Mouse (Mus musculus) neural tube, embryonic 10.5 days (tissue): ENCODE measurements at regions not wholly inside any gene's neighbourhood (a gene's known extent, or its start where the extent isn't known, plus 50 kb on each side); places are given as distances from the start of the nearest gene placed in this dataset.

Source experiments
- DNase-seq: peaks from one replicate; pipeline ENCODE4 v3.0.0-alpha.2; 2017; ENCODE audit warnings: low spot score; ENCODE audit errors: extremely low spot score

DNA sequence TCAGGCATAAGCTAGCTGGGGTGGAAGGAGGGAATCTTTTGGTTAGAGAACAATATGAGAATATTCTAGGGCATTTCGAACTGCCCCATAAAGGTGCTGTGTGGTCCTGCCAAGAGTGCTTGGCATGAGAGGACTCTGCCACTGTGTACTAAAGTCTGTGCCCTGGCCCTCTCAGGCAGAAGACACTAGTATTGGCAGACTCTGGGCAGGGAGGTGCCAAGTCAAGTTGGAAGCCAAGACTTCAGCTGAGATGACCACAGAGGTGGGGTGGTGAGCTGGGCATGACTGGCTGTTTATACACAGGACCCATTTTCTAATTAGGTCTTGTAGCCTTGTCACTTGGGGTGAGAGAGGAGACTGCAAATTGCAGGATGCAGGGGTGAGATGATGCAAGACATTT lies 104.4 kb upstream of the Glra1 start:
- DNase-seq, result no peak

DNA sequence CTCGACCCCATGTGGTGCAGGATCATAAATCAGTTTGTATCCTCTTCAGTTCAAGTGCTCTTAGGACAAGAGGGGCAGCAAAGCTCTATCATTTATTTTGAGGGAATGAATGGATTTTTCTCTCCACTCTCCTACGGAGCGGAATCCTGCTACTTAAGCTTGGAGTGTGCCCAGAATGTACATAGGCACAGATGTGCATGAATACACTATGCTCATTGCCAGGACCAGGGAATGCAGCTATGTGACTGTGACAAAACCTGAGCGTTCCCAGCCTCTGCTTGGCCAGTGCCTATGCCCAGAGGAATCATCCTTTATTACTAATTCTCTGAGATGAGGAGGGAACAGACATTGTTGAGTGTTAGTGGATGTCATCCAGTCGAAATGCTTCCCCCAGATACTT lies 99.5 kb upstream of the Glra1 start:
- no peak for DNase-seq

DNA sequence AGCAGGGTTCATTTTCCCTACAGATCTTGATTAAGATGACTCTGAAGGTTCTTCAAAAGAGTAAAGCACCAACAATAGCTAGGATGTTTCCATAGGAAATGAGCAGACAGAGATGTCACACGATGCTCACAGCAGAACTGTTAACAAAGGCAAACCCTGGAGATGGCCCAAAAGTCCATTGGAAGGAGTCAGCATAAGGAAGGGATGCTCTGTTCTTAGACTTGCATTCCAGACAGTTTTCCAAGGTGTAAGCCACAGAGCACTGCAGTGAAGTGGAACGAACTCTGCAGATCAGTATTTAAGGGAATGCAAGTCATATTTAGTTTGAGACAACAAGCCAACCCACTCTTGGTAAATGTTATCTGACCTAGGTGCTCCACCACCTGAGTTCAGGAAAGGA lies 93.9 kb upstream of the Glra1 start:
- DNase-seq, result no peak

DNA sequence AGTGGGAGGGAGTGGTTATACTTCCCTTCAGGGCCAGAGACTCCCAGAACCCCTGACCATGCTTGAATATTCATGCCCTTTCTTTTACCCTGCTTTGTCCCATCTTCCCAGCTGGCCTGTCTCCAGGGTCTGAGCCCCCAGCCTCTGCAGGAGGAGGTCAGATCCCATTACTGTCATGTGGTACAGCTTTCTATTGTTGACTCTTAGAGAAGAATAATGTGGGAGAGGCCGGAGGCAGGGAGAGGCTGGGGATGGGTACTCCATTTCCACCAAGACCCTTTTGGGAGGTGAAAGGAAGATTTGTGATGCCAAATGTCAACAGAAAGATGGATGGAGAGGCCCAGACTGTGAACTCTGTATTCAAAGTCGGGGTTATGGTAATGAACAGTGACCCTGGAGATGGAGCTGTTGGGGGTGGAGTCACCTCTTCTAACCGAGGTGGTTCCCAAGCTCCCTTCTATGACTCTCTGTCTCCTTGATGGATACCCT lies 77.1 kb upstream of the Glra1 start:
- peak; percentile 68 for DNase-seq

DNA sequence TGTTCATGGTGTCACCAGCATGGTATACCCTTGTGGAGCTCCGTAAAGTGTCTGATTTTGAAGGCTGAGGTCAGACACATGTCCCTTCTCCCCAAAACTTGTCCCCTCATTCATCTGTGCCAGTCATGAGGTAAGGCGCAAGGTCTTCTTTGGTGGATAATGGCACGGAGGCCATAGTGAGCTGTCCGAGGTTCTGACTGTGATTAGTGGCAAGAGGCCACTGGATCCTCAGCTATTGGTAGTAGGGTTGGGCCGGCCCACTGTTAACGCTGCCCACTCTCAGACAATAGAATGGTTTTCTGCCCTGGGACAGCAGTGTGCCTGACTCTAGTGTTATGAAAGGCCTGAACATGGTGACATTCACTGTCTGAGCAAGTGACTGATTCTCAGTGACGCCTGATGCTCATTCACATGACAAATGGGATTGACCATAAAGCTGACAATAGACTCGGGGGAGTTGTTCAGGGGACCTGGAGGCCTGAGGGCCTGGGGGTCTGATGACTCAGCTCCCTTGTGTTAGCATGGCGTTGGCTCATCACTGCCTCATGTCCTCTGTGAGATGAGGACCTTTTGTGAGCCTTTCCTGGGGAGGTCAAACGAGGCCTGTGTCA lies 74.5 kb upstream of the Glra1 start:
- peak; percentile 57 for DNase-seq

GRCm38 (mm10) chr11:55681226-55681980 lies 73.4 kb upstream of the Glra1 start:
- DNase-seq, result peak; percentile 42

DNA sequence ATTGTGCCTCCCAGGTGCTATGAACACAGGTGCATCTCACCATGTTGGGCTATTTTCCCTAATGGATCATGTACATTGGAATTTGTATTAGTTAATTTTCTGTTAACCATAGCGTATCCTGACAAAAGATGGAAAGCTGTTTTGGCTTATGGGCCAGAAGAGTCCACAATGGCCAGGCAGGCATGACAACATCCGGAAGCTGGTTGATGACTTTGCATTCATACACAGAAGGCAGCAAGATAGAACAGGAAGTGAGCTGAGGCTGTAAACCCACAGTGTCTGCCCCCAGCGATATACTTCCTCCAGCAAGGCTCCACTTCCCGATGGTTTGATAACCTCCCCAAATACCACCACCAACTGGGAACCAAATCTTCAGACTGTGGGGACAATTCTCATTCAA lies 55.1 kb upstream of the Glra1 start:
- DNase-seq, result no peak

DNA sequence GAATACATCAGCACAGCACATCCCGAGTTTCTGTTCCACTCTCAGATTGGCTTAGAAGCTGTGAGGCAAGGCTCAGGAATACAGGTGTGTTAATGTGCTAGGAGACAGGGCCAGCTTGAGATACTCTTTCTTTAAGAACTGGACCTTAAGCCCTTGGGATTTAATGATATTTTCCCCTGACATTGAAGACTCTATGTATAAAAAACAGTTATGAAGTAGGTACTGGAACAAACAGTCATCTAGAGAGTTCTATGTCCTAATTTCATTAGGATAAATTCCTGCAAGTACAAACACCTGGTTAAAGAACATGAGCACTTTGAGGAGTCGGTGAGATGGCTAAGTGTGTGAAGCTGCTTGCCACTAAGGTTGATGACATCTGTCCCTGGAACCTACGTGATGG lies 54.3 kb upstream of the Glra1 start:
- DNase-seq, result no peak
